Comparison of ENCODE assay signal across 8 mouse cellular contexts in the genomic region with DNA sequence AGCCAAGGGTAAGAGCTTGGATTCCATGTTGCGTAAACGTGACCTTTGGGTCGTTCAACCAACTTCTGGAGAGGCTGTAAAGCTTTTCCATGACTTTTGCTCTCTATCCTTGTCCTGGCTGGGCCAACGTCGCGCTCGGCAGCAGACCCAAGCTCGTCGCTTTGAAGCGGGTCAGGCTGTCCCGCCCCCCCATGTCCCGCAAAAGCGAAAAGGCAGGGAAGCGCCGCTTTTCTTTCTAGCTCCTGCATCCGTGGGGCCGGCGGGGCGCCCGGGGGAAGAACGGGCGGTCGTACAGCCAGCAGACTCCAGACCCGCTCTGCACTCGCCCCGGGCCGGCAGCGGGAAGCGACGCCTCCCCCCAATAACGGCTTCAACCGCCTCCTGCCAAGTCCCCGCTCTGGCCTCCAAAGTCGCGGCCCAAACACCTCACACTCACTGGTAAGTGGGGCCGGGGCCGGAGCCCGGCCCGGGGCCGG. TPM values are rescaled to one million over a fixed set of nuclear protein-coding genes. Genes with fewer than 3 reads are reported as not detected.
DNase-seq lines count a peak whose midpoint lies in the region; ATAC-seq and TF ChIP-seq lines count a peak whose summit lies in the region.

A gene (plus strand): TSS at position 364 of the 476 bp plus-strand sequence.

- peak within 1 kb of the TSS; percentile 100 for H3K4me3 ChIP-seq in testis, adult 2 months (ENCODE audit: control insufficient read depth, low read depth, low read length)
- peak within 1 kb of the TSS; percentile 88 for H3K4me3 ChIP-seq in embryonic facial prominence, embryonic 11.5 days (ENCODE audit: low read depth, low read length)
- peak within 1 kb of the TSS; percentile 89 to 96 for H3K4me3 ChIP-seq in heart, embryonic 14.5 days (ENCODE audit: control insufficient read depth in 1 of 2, insufficient read depth in 1 of 2, low read depth in 1 of 2, low read length in 2 of 2)
- H3K4me3 ChIP-seq in lung, embryonic 15.5 days = peak within 1 kb of the TSS; percentile 95
- peak within 1 kb of the TSS; percentile 84 for H3K4me3 ChIP-seq in stomach, embryonic 16.5 days (replicated peaks; ENCODE audit: low read length)

- ATAC-seq in embryonic facial prominence, embryonic 11.5 days (replicated peaks; ENCODE audit: insufficient number of reproducible peaks, low FRiP score, low TSS enrichment, low read depth) = peak; percentile 70
- peak; percentile 49 for ATAC-seq in heart, embryonic 14.5 days (ENCODE audit: insufficient number of reproducible peaks, insufficient read depth, low FRiP score, low read depth)
- peak; percentile 67; the same call in 1 of the 2 replicates for ATAC-seq in lung, embryonic 15.5 days (ENCODE audit: borderline replicate concordance, extremely low read depth, low FRiP score, low TSS enrichment)
- ATAC-seq in stomach, embryonic 16.5 days (ENCODE audit: insufficient read depth, low FRiP score) = peak; percentile 27; the same call in 1 of the 2 replicates

- H3K4me2 ChIP-seq in embryonic facial prominence, embryonic 11.5 days (ENCODE audit: low read depth, low read length) = peak within 1 kb of the TSS; percentile 37
- peak within 1 kb of the TSS; percentile 74 for H3K4me2 ChIP-seq in heart, embryonic 14.5 days (ENCODE audit: low read length)
- H3K4me2 ChIP-seq in lung, embryonic 15.5 days = peak within 1 kb of the TSS; percentile 72
- peak within 1 kb of the TSS; percentile 66 for H3K4me2 ChIP-seq in stomach, embryonic 16.5 days (ENCODE audit: low read depth, low read length)

- no peaks in the 10 kb centered on the region for H3K27me3 ChIP-seq in testis, adult 2 months (ENCODE audit: control insufficient read depth, insufficient read depth, low read length)
- no peaks in the 10 kb centered on the region for H3K27me3 ChIP-seq in embryonic facial prominence, embryonic 11.5 days (ENCODE audit: control insufficient read depth, insufficient read depth, low read length)
- no peaks in the 10 kb centered on the region for H3K27me3 ChIP-seq in heart, embryonic 14.5 days (ENCODE audit: control insufficient read depth, insufficient read depth, low read length)
- no peaks in the 10 kb centered on the region for H3K27me3 ChIP-seq in lung, embryonic 15.5 days
- no peaks in the 10 kb centered on the region for H3K27me3 ChIP-seq in stomach, embryonic 16.5 days (ENCODE audit: control insufficient read depth, insufficient read depth, low read length)

- no peaks in the 10 kb centered on the region for H3K9me3 ChIP-seq in embryonic facial prominence, embryonic 11.5 days (replicated peaks; ENCODE audit: control insufficient read depth, low read length)
- no peaks in the 10 kb centered on the region for H3K9me3 ChIP-seq in heart, embryonic 14.5 days (ENCODE audit: control insufficient read depth, low read length)
- no peaks in the 10 kb centered on the region for H3K9me3 ChIP-seq in lung, embryonic 15.5 days
- H3K9me3 ChIP-seq in stomach, embryonic 16.5 days (replicated peaks; ENCODE audit: control insufficient read depth, low read length) = no peaks in the 10 kb centered on the region

- H3K36me3 ChIP-seq in testis, adult 2 months (ENCODE audit: control insufficient read depth, insufficient read depth, low read length) = no peaks in the 10 kb centered on the region
- no peaks in the 10 kb centered on the region for H3K36me3 ChIP-seq in embryonic facial prominence, embryonic 11.5 days (replicated peaks; ENCODE audit: control insufficient read depth, insufficient read depth, low read depth, low read length)
- H3K36me3 ChIP-seq in heart, embryonic 14.5 days (ENCODE audit: control insufficient read depth, insufficient read depth, low read length) = peaks cover 8% of the 10 kb centered on the region; the same call in 1 of the 2 replicates
- H3K36me3 ChIP-seq in lung, embryonic 15.5 days = no peaks in the 10 kb centered on the region
- no peaks in the 10 kb centered on the region for H3K36me3 ChIP-seq in stomach, embryonic 16.5 days (ENCODE audit: control insufficient read depth, insufficient read depth, low read length)

- no peak for TF ChIP-seq POLR2A in testis, adult 2 months (IDR thresholded peaks at IDR 0.05; ENCODE audit: control insufficient read depth, low read depth, low read length)

- peaks cover 2% of the 10 kb centered on the region; the same call in 1 of the 2 replicates for H3K4me1 ChIP-seq in testis, adult 2 months (ENCODE audit: control insufficient read depth, insufficient read depth, low read length)
- no peaks in the 10 kb centered on the region for H3K4me1 ChIP-seq in embryonic facial prominence, embryonic 11.5 days (ENCODE audit: control insufficient read depth, insufficient read depth, low read length)
- H3K4me1 ChIP-seq in heart, embryonic 14.5 days (ENCODE audit: control insufficient read depth in 2 of 2, insufficient read depth in 2 of 2, low read length in 2 of 2) = peaks cover 0 to 13% of the 10 kb centered on the region in 2 experiments; a peak in 2 of 4 replicates
- H3K4me1 ChIP-seq in lung, embryonic 15.5 days = peaks cover 5% of the 10 kb centered on the region; the same call in 1 of the 2 replicates
- H3K4me1 ChIP-seq in stomach, embryonic 16.5 days (ENCODE audit: control insufficient read depth, insufficient read depth, low read length) = no peaks in the 10 kb centered on the region

- TF ChIP-seq CTCF in testis, adult 2 months (IDR thresholded peaks at IDR 0.05; ENCODE audit: control insufficient read depth, insufficient read depth, insufficient replicate concordance, low read depth, low read length) = no peak

- peak within 1 kb of the TSS; percentile 98 for H3K27ac ChIP-seq in testis, adult 2 months (ENCODE audit: control insufficient read depth, insufficient read depth, low read depth, low read length)
- peak within 1 kb of the TSS; percentile 74 for H3K27ac ChIP-seq in embryonic facial prominence, embryonic 11.5 days (replicated peaks; ENCODE audit: low read depth, low read length)
- peak within 1 kb of the TSS; percentile 93 to 97 for H3K27ac ChIP-seq in heart, embryonic 14.5 days (replicated peaks in 1 of 2; ENCODE audit: control insufficient read depth in 1 of 2, insufficient read depth in 1 of 2, low read depth in 2 of 2, low read length in 2 of 2)
- peak within 1 kb of the TSS; percentile 97 for H3K27ac ChIP-seq in lung, embryonic 15.5 days
- H3K27ac ChIP-seq in stomach, embryonic 16.5 days (ENCODE audit: low read length) = peak within 1 kb of the TSS; percentile 98

- WGBS in embryonic facial prominence, embryonic 11.5 days = under 1% methylated on average over 39 of the region's 40 CpGs
- under 1% methylated on average over 40 of the region's 40 CpGs for WGBS in heart, embryonic 14.5 days
- WGBS in lung, embryonic 15.5 days = under 1% methylated on average over 39 of the region's 40 CpGs
- WGBS in stomach, embryonic 16.5 days = under 1% methylated on average over 40 of the region's 40 CpGs

- peak within 1 kb of the TSS; percentile 91 for H3K9ac ChIP-seq in embryonic facial prominence, embryonic 11.5 days (replicated peaks; ENCODE audit: low read length)
- peak within 1 kb of the TSS; percentile 95 for H3K9ac ChIP-seq in heart, embryonic 14.5 days (ENCODE audit: low read length)
- H3K9ac ChIP-seq in lung, embryonic 15.5 days = peak within 1 kb of the TSS; percentile 89
- H3K9ac ChIP-seq in stomach, embryonic 16.5 days (ENCODE audit: low read length) = peak within 1 kb of the TSS; percentile 91

- no peak for DNase-seq in testis, postnatal 14 days (ENCODE audit: low spot score)
- DNase-seq in embryonic facial prominence, embryonic 11.5 days (ENCODE audit: low spot score) = no peak
- DNase-seq in kidney, postnatal 10 days = peak; percentile 70
- no peak for DNase-seq in cerebellum, postnatal 10 days

RNA-seq across cellular contexts. Expression of the gene that starts here (rescaled TPM):
- 7.2 and 7.9 TPM in 2 replicates for polyA plus RNA-seq in testis, adult 2 months (2012; rRNA removed)
- polyA plus RNA-seq in embryonic facial prominence, embryonic 11.5 days (2014; fragmentation: Nextera tagmentation; extraction: Ambion mirVana) = 32.0 and 41.0 TPM in 2 replicates
- polyA plus RNA-seq in heart, embryonic 14.5 days (2014; fragmentation: Nextera tagmentation; extraction: Ambion mirVana) = 10.5 and 11.8 TPM in 2 replicates
- polyA plus RNA-seq in lung, embryonic 15.5 days (2015; fragmentation: Nextera tagmentation; extraction: Ambion mirVana) = 19.1 and 20.6 TPM in 2 replicates
- polyA plus RNA-seq in stomach, embryonic 16.5 days (2015; fragmentation: Nextera tagmentation; extraction: Ambion mirVana) = 20.8 and 24.4 TPM in 2 replicates
